Mouse (Mus musculus) brain, embryonic 14.5 days (tissue): ENCODE measurements around the gene Akna. TPM values are rescaled to one million over a fixed set of nuclear protein-coding genes. Genes with fewer than 3 reads are reported as not detected.

Experiments
- DNase-seq: peaks from one replicate; pipeline ENCODE4 v3.0.0-alpha.2; 2011; ENCODE audit warnings: low read depth
- CTCF ChIP-seq: fragments of 200-500 bp; IDR thresholded peaks from 2 replicates; pipeline ENCODE4 v1.5.1; 2012; ENCODE audit warnings: inconsistent platforms, mild to moderate bottlenecking, moderate library complexity, borderline replicate concordance; ENCODE audit not compliant: insufficient read depth, insufficient read length; ENCODE audit errors: extremely low read depth
- POLR2A ChIP-seq: fragments of 200-500 bp; IDR thresholded peaks from 2 replicates; pipeline ENCODE4 v1.6.1; 2012; ENCODE audit warnings: mild to moderate bottlenecking, inconsistent platforms, borderline replicate concordance; ENCODE audit not compliant: poor library complexity, insufficient read depth, insufficient read length, severe bottlenecking; ENCODE audit errors: extremely low read depth
- polyA plus RNA-seq: library from polyadenylated mRNA; depleted of rRNA; stranded (reverse); fragments of >200 nt; gene quantifications from 2 replicates; pipeline ENCODE4 v1.2.3, GENCODE M21; 2012; rRNA removed

Akna gene
- polyA plus RNA-seq, 1 experiment, result 9.1 TPM

GRCm38 (mm10) chr4:63346659-63347058 lies 56.5 kb downstream of the Akna start:
- no peak for DNase-seq
- TF ChIP-seq CTCF, result no peak
- TF ChIP-seq POLR2A, result no peak

- TF ChIP-seq CTCF, result no peak
- no peak for TF ChIP-seq POLR2A
- DNase-seq, result no peak
Observed at GRCm38 (mm10) chr4:63345261-63345660, 57.9 kb downstream of the Akna start.

- DNase-seq, result no peak
- no peak for TF ChIP-seq POLR2A
- no peak for TF ChIP-seq CTCF
Observed at GRCm38 (mm10) chr4:63344295-63344694, 58.9 kb downstream of the Akna start, which contains the start of gene Orm1. Gene Orm1, plus strand, starts transcription at chr4:63344560.

- TF ChIP-seq CTCF (no peak), POLR2A (no peak)
- DNase-seq, result no peak
Observed at GRCm38 (mm10) chr4:63343608-63344007, 59.5 kb downstream of the Akna start.

- DNase-seq, result no peak
- TF ChIP-seq POLR2A, result no peak
- no peak for TF ChIP-seq CTCF
Observed at GRCm38 (mm10) chr4:63342491-63342890, 60.7 kb downstream of the Akna start.

GRCm38 (mm10) chr4:63338414-63339076 lies 64.6 kb downstream of the Akna start:
- DNase-seq, result peak; percentile 32
- TF ChIP-seq CTCF (no peak), POLR2A (no peak)

- TF ChIP-seq POLR2A (no peak), CTCF (no peak)
- peak; percentile 31 for DNase-seq
Observed at GRCm38 (mm10) chr4:63333403-63333802, 69.8 kb downstream of the Akna start.

- DNase-seq, result no peak
- no peak for TF ChIP-seq CTCF
- no peak for TF ChIP-seq POLR2A
Observed at GRCm38 (mm10) chr4:63323275-63323815, 79.8 kb downstream of the Akna start.

GRCm38 (mm10) chr4:63319566-63319965 lies 83.6 kb downstream of the Akna start:
- DNase-seq, result peak; percentile 62
- peak; percentile 81 for TF ChIP-seq CTCF

Other genes with a start within 250 kb of the Akna start
- 0.05 and 0.25 TPM in 2 replicates for gene Ambp, start 248.6 kb downstream of the Akna start, polyA plus RNA-seq
- 0.04 and 0.05 TPM in 2 replicates for gene Kif12, start 231.2 kb downstream of the Akna start, polyA plus RNA-seq
- 5.7 and 6.5 TPM in 2 replicates for gene Col27a1, start 189.3 kb downstream of the Akna start, polyA plus RNA-seq
- gene Orm1, start 58.8 kb downstream of the Akna start, polyA plus RNA-seq, result not detected in 2 replicates
- not detected in 2 replicates for gene Orm3, start 47.2 kb downstream of the Akna start, polyA plus RNA-seq
- gene Orm2, start 40.9 kb downstream of the Akna start, polyA plus RNA-seq, result not detected in 2 replicates
- 28.2 and 30.9 TPM in 2 replicates for gene Whrn, start 92.6 kb upstream of the Akna start, polyA plus RNA-seq
- 190 and 216 TPM in 2 replicates for gene Atp6v1g1, start 141.4 kb upstream of the Akna start, polyA plus RNA-seq
- 5.2 and 5.3 TPM in 2 replicates for gene Tmem268, start 155.4 kb upstream of the Akna start, polyA plus RNA-seq
- gene Gm11213, start 201.9 kb upstream of the Akna start, polyA plus RNA-seq, result not detected in 2 replicates
- gene Tex48, start 219.1 kb upstream of the Akna start, polyA plus RNA-seq, result not detected in 2 replicates